Mouse (Mus musculus): ENCODE results near the gene Ift20. TPM values are rescaled to one million over a fixed set of nuclear protein-coding genes. Genes with fewer than 3 reads are reported as not detected.

The Ift20 gene
- polyA plus RNA-seq, 1 experiment from 2014 or later: 61.2 TPM

DNA sequence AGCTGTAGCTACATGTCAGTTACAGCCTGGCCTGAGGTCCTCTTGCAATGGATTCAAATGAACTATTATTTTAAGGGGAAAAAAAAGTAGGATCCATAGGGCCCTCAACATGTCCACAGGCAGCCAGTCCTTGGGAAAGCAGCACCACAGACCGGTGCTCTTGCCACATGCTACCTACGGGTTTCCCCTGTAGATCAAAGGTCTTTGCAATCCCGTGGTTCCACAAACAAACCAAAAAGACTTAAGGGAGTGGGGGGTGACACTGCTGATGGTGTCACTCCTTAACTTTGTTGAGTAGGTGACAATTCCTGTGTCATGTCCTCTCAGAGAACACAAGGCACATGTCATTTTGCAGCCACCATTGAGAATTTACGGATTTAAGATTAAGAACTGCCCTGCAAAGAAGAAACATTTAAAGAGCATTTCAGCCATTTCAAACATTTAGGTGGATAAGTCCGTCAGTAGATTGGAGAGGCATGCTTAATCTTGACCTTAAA is 13.4 kb downstream of the Ift20 start:
- WGBS (ENCODE audit: insufficient replicate concordance): 3% methylated on average over 5 of the region's 5 CpGs
- ATAC-seq (ENCODE audit: low read depth): no peak
- H3K36me3 ChIP-seq (ENCODE audit: control insufficient read depth, insufficient read depth): no peaks in the 10 kb centered on the region
- no peaks in the 10 kb centered on the region for H3K27me3 ChIP-seq (ENCODE audit: control insufficient read depth, insufficient read depth, low read depth, low read length)
- peaks cover 15% of the 10 kb centered on the region for H3K4me1 ChIP-seq (ENCODE audit: control insufficient read depth, low read depth, low read length)
- no peaks in the 10 kb centered on the region for H3K9me3 ChIP-seq (replicated peaks; ENCODE audit: control insufficient read depth, low read length)
- H3K4me3 ChIP-seq (ENCODE audit: low read depth, low read length): peak overlapping the region; percentile 88
- H3K27ac ChIP-seq (ENCODE audit: low read length): peak overlapping the region; percentile 87
- H3K9ac ChIP-seq (ENCODE audit: low read depth, low read length): peak overlapping the region; percentile 82
- peak overlapping the region; percentile 96 for H3K4me2 ChIP-seq (ENCODE audit: low read depth, low read length)

DNA sequence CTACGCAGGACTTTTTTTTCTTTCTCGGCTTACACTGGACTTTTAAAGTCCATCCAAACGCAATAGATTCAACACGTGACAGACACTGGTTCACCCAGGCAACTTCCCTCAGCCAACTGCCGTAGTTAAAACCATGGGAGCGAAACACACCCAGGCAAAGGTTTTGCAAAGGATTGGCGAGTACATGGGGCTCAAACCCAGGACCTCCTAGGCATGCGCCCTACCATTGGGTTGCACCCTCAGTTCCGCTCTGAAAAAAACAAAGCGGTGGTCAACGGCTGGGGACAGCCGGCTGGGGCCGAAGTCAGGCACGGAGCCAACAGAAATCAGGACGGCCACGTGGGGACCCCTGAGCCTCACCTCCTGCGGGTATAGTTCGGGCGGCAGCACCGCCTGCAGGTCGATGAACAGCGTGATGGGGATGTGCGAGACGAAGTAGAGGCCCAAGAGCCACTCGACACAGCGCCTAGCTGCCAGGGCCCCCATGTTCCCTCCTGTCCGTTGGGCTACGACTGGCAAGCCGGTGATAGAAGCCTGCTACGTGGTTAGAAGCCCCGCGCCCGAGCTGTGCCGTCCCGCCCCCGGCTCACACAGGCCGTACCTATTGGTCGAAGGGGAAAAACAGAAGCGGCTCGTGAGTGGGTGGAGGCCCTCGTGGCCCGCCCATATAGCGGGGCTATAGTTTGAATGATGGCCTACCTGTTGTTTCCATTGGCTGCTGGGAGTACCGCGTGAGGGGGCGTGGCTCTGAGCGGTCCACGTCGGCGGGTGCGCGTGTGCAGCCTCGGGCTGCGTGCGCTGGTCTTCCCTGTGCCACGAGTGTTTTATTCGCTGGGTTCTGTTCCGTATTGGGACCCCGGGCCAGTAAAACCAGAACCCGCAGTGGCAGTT is 14.3 kb downstream of the Ift20 start, which contains the start of gene Tmem97:
Tmem97 (minus strand) TSS at position 610 of the 891 bp plus-strand sequence.
- WGBS (ENCODE audit: insufficient replicate concordance): under 1% methylated on average over 60 of the region's 60 CpGs
- peak; percentile 99 for ATAC-seq (ENCODE audit: low read depth)
- Histone ChIP-seq H3K4me3 (ENCODE audit: low read depth, low read length) (peak within 1 kb of the TSS; percentile 88), H3K36me3 (ENCODE audit: control insufficient read depth, insufficient read depth) (no peaks in the 10 kb centered on the region), H3K9me3 (replicated peaks; ENCODE audit: control insufficient read depth, low read length) (no peaks in the 10 kb centered on the region), H3K4me2 (ENCODE audit: low read depth, low read length) (peak within 1 kb of the TSS; percentile 96), H3K4me1 (ENCODE audit: control insufficient read depth, low read depth, low read length) (peaks cover 22% of the 10 kb centered on the region), H3K27ac (ENCODE audit: low read length) (peak within 1 kb of the TSS; percentile 87), H3K27me3 (ENCODE audit: control insufficient read depth, insufficient read depth, low read depth, low read length) (no peaks in the 10 kb centered on the region), H3K9ac (ENCODE audit: low read depth, low read length) (peak within 1 kb of the TSS; percentile 82)

DNA sequence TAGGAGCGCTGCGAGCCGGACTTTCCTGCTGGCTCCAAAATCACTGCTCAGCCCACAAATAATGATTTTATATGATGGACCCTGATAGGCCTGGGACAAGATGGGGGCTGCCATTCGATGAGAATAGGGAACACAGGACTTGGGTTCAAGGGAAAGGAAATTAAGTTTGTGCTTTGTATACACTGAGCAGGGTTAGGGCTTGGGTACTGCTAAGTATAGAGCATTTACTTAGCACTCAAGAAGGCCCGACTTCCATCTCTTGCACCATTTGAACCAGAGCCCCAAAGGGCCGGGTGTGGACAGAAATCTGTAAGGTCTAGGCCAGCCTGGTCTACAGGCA is 14.9 kb downstream of the Ift20 start:
- Histone ChIP-seq H3K4me1 (ENCODE audit: control insufficient read depth, low read depth, low read length) (peaks cover 28% of the 10 kb centered on the region), H3K27me3 (ENCODE audit: control insufficient read depth, insufficient read depth, low read depth, low read length) (no peaks in the 10 kb centered on the region), H3K36me3 (ENCODE audit: control insufficient read depth, insufficient read depth) (no peaks in the 10 kb centered on the region), H3K27ac (ENCODE audit: low read length) (peak overlapping the region; percentile 31; the same call in 1 of the 2 replicates), H3K9ac (ENCODE audit: low read depth, low read length) (peak overlapping the region; percentile 47), H3K9me3 (replicated peaks; ENCODE audit: control insufficient read depth, low read length) (no peaks in the 10 kb centered on the region), H3K4me2 (ENCODE audit: low read depth, low read length) (peak overlapping the region; percentile 96), H3K4me3 (ENCODE audit: low read depth, low read length) (peak overlapping the region; percentile 88)
- ATAC-seq (ENCODE audit: low read depth): no peak
- WGBS (ENCODE audit: insufficient replicate concordance): 24% methylated on average over 6 of the region's 6 CpGs

GRCm38 (mm10) chr11:78555623-78556022 is 19.5 kb downstream of the Ift20 start:
- ATAC-seq (ENCODE audit: low read depth): peak; percentile 9; the same call in 1 of the 2 replicates
- Histone ChIP-seq H3K36me3 (ENCODE audit: control insufficient read depth, insufficient read depth) (no peaks in the 10 kb centered on the region), H3K27me3 (ENCODE audit: control insufficient read depth, insufficient read depth, low read depth, low read length) (no peaks in the 10 kb centered on the region), H3K4me3 (ENCODE audit: low read depth, low read length) (no peak overlapping the region), H3K4me2 (ENCODE audit: low read depth, low read length) (no peak overlapping the region), H3K4me1 (ENCODE audit: control insufficient read depth, low read depth, low read length) (peaks cover 22% of the 10 kb centered on the region), H3K27ac (ENCODE audit: low read length) (peak overlapping the region; percentile 78), H3K9me3 (replicated peaks; ENCODE audit: control insufficient read depth, low read length) (no peaks in the 10 kb centered on the region), H3K9ac (ENCODE audit: low read depth, low read length) (peak overlapping the region; percentile 7; the same call in 1 of the 2 replicates)
- WGBS (ENCODE audit: insufficient replicate concordance): 27% methylated on average over 3 of the region's 3 CpGs

- no peaks in the 10 kb centered on the region for H3K36me3 ChIP-seq (ENCODE audit: control insufficient read depth, insufficient read depth)
- ATAC-seq (ENCODE audit: low read depth): no peak
- H3K9me3 ChIP-seq (replicated peaks; ENCODE audit: control insufficient read depth, low read length): no peaks in the 10 kb centered on the region
- H3K9ac ChIP-seq (ENCODE audit: low read depth, low read length): no peak overlapping the region
- H3K4me2 ChIP-seq (ENCODE audit: low read depth, low read length): no peak overlapping the region
- WGBS (ENCODE audit: insufficient replicate concordance): 52% methylated on average over 4 of the region's 4 CpGs
- no peak overlapping the region for H3K4me3 ChIP-seq (ENCODE audit: low read depth, low read length)
- H3K4me1 ChIP-seq (ENCODE audit: control insufficient read depth, low read depth, low read length): peaks cover 19% of the 10 kb centered on the region
- no peaks in the 10 kb centered on the region for H3K27me3 ChIP-seq (ENCODE audit: control insufficient read depth, insufficient read depth, low read depth, low read length)
- H3K27ac ChIP-seq (ENCODE audit: low read length): peak overlapping the region; percentile 78
Observed at GRCm38 (mm10) chr11:78556070-78556469, 19.9 kb downstream of the Ift20 start.

- Histone ChIP-seq H3K27ac (ENCODE audit: low read length) (no peak overlapping the region), H3K9me3 (replicated peaks; ENCODE audit: control insufficient read depth, low read length) (no peaks in the 10 kb centered on the region), H3K27me3 (ENCODE audit: control insufficient read depth, insufficient read depth, low read depth, low read length) (no peaks in the 10 kb centered on the region), H3K4me1 (ENCODE audit: control insufficient read depth, low read depth, low read length) (peaks cover 17% of the 10 kb centered on the region), H3K36me3 (ENCODE audit: control insufficient read depth, insufficient read depth) (no peaks in the 10 kb centered on the region), H3K4me3 (ENCODE audit: low read depth, low read length) (no peak overlapping the region), H3K9ac (ENCODE audit: low read depth, low read length) (no peak overlapping the region), H3K4me2 (ENCODE audit: low read depth, low read length) (no peak overlapping the region)
- 48% methylated on average over 8 of the region's 8 CpGs for WGBS (ENCODE audit: insufficient replicate concordance)
- no peak for ATAC-seq (ENCODE audit: low read depth)
Observed at GRCm38 (mm10) chr11:78557241-78557640, 21.1 kb downstream of the Ift20 start.

DNA sequence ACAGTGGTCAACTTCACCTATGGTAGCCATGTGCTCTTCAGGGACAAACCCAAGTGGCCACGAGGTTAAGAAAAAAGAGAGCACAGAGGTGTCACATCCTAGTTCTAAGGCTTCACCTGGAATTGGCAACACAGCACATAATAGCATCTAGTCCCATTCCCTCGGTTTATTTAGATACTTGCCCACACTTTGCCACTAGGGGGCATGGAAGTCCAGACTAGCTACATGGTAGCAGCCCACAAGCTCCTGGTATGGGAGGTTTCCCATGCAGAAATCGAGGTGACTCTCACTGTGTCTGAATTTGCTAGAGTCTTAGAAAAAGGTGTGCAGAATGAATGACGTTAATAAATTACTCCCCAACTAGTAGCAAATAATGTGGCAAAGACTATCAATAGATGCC is 24.3 kb downstream of the Ift20 start:
- H3K9me3 ChIP-seq (replicated peaks; ENCODE audit: control insufficient read depth, low read length): no peaks in the 10 kb centered on the region
- no peak overlapping the region for H3K4me2 ChIP-seq (ENCODE audit: low read depth, low read length)
- 0 out of 2 replicates have a peak, but pooled peaks have one; percentile 22 for ATAC-seq (ENCODE audit: low read depth)
- no peak overlapping the region for H3K27ac ChIP-seq (ENCODE audit: low read length)
- WGBS (ENCODE audit: insufficient replicate concordance): 9% methylated on average over 4 of the region's 4 CpGs
- no peak overlapping the region for H3K4me3 ChIP-seq (ENCODE audit: low read depth, low read length)
- peaks cover 10% of the 10 kb centered on the region for H3K4me1 ChIP-seq (ENCODE audit: control insufficient read depth, low read depth, low read length)
- H3K36me3 ChIP-seq (ENCODE audit: control insufficient read depth, insufficient read depth): no peaks in the 10 kb centered on the region
- no peaks in the 10 kb centered on the region for H3K27me3 ChIP-seq (ENCODE audit: control insufficient read depth, insufficient read depth, low read depth, low read length)
- H3K9ac ChIP-seq (ENCODE audit: low read depth, low read length): no peak overlapping the region

DNA sequence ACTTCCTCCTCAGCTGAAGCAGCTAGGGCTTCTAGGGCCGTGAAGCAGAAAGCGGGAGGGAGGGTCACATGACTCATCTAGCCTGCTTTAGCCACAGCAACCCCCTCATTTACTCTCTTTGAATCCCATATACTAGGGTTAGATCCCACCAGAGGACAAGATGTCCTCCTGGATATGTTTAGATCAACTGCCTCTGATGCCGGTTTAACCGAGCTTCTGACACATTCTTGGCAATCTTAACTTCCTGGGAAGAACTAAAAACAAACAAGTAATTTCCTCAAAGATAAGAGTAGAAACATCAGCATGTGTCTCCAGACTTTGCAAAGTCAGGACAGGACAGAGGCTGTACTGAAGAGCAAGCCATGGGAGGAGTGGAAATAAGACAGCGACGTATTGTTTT is 30.6 kb downstream of the Ift20 start:
- 0 out of 2 replicates have a peak overlapping the region, but pooled peaks have one; percentile 21 for H3K27ac ChIP-seq (ENCODE audit: low read length)
- no peak overlapping the region for H3K4me3 ChIP-seq (ENCODE audit: low read depth, low read length)
- H3K4me2 ChIP-seq (ENCODE audit: low read depth, low read length): no peak overlapping the region
- H3K4me1 ChIP-seq (ENCODE audit: control insufficient read depth, low read depth, low read length): no peaks in the 10 kb centered on the region; the same call in 1 of the 2 replicates
- 30% methylated on average over 6 of the region's 6 CpGs for WGBS (ENCODE audit: insufficient replicate concordance)
- no peaks in the 10 kb centered on the region for H3K9me3 ChIP-seq (replicated peaks; ENCODE audit: control insufficient read depth, low read length)
- no peaks in the 10 kb centered on the region for H3K27me3 ChIP-seq (ENCODE audit: control insufficient read depth, insufficient read depth, low read depth, low read length)
- H3K36me3 ChIP-seq (ENCODE audit: control insufficient read depth, insufficient read depth): no peaks in the 10 kb centered on the region
- ATAC-seq (ENCODE audit: low read depth): peak; percentile 45; the same call in 1 of the 2 replicates
- H3K9ac ChIP-seq (ENCODE audit: low read depth, low read length): no peak overlapping the region

- H3K9ac ChIP-seq (ENCODE audit: low read depth, low read length): no peak overlapping the region
- no peak overlapping the region for H3K4me3 ChIP-seq (ENCODE audit: low read depth, low read length)
- 73% methylated on average over 6 of the region's 6 CpGs for WGBS (ENCODE audit: insufficient replicate concordance)
- ATAC-seq (ENCODE audit: low read depth): no peak
- no peaks in the 10 kb centered on the region for H3K27me3 ChIP-seq (ENCODE audit: control insufficient read depth, insufficient read depth, low read depth, low read length)
- H3K4me2 ChIP-seq (ENCODE audit: low read depth, low read length): no peak overlapping the region
- no peaks in the 10 kb centered on the region for H3K36me3 ChIP-seq (ENCODE audit: control insufficient read depth, insufficient read depth)
- H3K4me1 ChIP-seq (ENCODE audit: control insufficient read depth, low read depth, low read length): no peaks in the 10 kb centered on the region; the same call in 1 of the 2 replicates
- no peak overlapping the region for H3K27ac ChIP-seq (ENCODE audit: low read length)
- no peaks in the 10 kb centered on the region for H3K9me3 ChIP-seq (replicated peaks; ENCODE audit: control insufficient read depth, low read length)
Observed at GRCm38 (mm10) chr11:78567614-78568013, 31.5 kb downstream of the Ift20 start.
